Mouse (Mus musculus) thymus, postnatal 10 days (tissue): ENCODE results near the gene Slu7.
A peak's percentile ranks its signal among the peaks of the same experiment; 100 is the strongest.

Experiments
- DNase-seq, 2 experiments: peaks; one replicate each; pipeline ENCODE4 v3.0.0; 2021; ENCODE audit warnings: low spot score in 2 of 2

Gene Slu7

DNA sequence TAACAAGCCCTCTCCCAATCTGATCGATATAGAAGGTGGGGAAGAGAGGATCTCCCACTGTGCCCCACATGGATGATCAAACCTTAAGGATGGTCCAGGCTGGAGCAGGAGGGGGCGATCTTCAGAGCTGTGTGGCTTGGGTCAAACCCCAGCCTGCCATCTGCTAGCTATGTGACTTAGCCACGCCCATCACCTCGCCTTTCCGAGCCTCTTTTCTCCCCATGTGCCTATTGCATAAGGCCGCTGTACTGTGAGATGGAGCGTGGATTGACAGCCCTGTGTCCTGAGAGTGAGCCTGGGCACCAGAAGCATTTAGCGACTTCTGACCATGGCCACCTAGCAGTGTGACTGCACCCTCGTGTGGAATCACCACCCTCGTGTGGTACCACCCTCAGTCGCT is 51.1 kb downstream of the Slu7 start:
- no peak for DNase-seq

GRCm38 (mm10) chr11:43485855-43486254 is 52.3 kb downstream of the Slu7 start:
- no peak for DNase-seq

DNA sequence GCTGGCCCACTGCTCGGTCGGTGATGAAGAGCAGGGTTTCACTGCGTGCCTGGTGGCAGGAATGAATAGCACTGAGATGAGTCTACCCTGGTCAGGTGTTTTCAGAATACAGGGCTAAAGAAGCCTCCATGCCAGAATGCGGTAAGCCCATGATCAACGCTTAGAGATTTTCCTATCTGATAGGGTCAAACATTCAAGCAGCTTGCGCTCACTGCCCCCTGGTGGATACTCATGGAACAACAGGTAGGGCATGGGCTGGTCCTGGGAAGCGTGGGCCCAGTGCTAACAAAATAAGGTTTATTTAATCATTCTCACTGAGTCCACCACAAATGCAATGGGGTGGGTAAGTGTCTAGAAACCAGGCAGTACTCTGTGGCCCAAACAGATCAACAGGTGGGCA is 59.1 kb downstream of the Slu7 start:
- DNase-seq: peak; percentile 49 to 77

DNA sequence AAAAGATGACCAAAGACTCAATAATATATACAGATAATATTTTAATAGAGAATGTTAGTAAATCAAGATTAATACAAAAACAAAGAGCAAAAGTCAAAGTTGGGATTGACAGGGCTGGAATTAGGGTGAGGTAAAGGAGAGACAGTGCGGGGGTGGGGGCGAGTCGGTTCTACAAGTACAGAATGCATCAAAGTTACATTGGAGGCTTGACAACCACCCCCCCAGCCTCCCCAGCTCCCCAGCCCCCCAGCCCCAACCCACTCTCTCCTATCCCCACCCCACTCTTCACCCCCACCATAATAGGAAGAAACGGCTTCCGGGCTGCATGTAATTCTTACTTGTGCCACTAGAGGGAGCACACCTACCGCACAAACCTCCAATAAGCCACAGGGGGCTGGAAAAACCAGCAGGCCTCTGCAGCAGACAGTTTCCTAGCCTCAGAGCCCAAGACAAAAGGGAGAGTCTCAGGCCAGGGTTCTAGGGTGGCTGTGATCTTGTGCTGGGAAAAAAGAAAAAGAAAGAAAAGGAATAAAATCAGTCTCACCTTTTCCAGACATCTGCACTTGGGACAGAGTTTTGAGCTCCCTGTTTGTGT is 60.4 kb downstream of the Slu7 start:
- peak; percentile 44 to 71 for DNase-seq

DNA sequence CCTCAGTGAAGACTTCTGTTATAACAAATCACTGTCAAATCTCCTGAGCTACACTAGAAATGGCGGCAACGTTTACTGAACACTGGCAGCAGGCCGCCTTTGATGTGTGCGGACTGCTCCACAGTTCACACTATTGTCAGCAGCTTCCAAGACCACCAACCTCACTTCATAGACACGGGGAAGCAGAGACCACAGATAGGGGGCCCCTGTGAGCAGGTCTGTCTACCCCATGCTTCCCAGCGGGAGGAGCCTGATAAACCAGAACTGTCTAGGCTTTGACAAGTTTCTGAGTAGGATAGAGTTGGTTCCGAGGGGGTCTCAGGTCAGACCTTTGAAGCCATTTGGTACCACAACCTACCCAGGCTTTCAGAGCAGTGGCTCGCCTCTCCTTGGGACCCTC is 61.5 kb downstream of the Slu7 start:
- DNase-seq: no peak

- no peak for DNase-seq
Measured at GRCm38 (mm10) chr11:43495532-43495931, 62.0 kb downstream of the Slu7 start.
